Mouse (Mus musculus): ENCODE data around the gene Macrod2.

Gene Macrod2

DNA sequence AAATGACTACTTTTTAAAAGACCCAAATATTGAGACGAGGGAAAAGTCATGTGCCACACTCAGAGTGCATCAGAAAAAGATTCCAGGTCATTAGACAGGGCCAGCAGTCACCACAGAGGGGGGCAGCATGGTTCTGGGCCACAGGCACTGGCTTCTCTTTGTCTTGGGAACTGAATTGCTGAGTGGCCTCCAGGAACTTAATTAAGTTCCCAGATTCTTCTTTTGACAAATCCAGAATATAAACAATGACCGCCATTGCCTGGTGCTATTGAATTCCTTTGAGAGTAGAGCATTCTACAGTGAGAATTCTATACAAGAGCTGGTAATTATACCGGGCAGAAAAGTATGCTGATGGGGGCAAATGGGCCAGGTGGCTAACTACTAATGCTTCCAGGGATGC lies 1560.1 kb downstream of the Macrod2 start:
- DNase-seq (ENCODE audit: low read depth, low spot score): no peak

- no peak for DNase-seq (ENCODE audit: low read depth, low spot score)
Measured at GRCm38 (mm10) chr2:141962868-141963267, 1567.8 kb downstream of the Macrod2 start.

DNA sequence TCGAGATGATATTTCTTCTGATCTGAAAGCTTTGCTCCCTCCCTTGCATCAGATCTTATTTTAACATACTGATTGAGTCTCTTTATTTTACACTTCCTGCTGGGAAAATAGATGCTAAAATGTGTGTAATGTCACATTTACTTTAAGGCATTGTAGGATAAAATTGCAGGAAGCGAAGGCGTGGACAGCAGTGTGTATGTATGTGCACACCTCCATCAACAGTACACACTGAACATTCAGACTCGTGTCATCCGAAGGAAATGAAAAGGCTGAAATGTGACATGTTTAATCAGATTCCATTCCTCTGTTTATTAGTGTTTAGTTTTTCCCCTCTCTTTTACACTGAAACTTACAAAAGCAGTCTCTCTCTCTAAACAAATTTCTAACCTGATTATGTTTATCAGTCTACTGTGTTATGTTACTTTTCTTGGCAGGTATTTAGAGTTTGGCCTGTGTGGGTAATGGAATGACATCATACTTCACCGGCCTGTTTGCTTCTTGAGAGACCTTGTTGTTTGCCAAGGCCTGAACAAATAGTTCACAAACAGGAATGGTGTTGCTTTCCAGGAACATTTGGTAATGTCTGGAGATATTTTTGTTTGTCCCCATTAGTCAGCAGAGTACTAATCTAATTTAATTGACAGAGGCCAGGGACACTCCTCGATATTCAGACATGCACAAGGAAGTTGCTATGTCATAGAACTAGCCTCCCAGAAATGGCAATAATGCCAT lies 1588.7 kb downstream of the Macrod2 start:
- DNase-seq (ENCODE audit: low read depth, low spot score): no peak

DNA sequence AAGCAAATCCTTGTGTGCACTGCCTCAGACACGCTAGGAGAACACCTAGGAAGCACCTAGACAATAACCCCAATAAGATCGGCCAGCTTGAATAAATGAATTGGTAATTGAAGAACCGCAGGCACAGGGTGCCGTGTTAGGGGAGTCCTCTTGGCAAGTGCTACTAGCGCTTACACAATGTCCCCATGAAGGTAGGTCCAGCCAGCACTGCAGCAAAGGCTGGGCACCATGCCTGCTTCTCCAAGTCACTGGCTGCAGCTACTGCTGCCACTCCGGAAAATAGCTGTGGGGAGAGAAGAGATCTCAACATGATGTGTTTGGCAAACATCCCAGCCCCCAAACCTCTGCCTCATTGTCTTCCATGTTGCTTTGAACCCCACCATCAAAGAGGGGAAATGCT lies 1603.8 kb downstream of the Macrod2 start:
- no peak for DNase-seq (ENCODE audit: low read depth, low spot score)

GRCm38 (mm10) chr2:142024534-142025155 lies 1629.5 kb downstream of the Macrod2 start:
- DNase-seq (ENCODE audit: low read depth, low spot score): no peak

- no peak for DNase-seq (ENCODE audit: low read depth, low spot score)
Measured at GRCm38 (mm10) chr2:142026721-142027120, 1631.6 kb downstream of the Macrod2 start.

- no peak for DNase-seq (ENCODE audit: low read depth, low spot score)
Measured at GRCm38 (mm10) chr2:142030756-142031646, 1635.9 kb downstream of the Macrod2 start.

GRCm38 (mm10) chr2:142055576-142055975 lies 1660.5 kb downstream of the Macrod2 start:
- DNase-seq (ENCODE audit: low read depth, low spot score): no peak

- no peak for DNase-seq (ENCODE audit: low read depth, low spot score)
Measured at GRCm38 (mm10) chr2:142057889-142058750, 1663.0 kb downstream of the Macrod2 start.

GRCm38 (mm10) chr2:142058751-142059090 lies 1663.6 kb downstream of the Macrod2 start:
- DNase-seq (ENCODE audit: low read depth, low spot score): no peak

GRCm38 (mm10) chr2:142108947-142109346 lies 1713.8 kb downstream of the Macrod2 start:
- DNase-seq (ENCODE audit: low read depth, low spot score): no peak

DNA sequence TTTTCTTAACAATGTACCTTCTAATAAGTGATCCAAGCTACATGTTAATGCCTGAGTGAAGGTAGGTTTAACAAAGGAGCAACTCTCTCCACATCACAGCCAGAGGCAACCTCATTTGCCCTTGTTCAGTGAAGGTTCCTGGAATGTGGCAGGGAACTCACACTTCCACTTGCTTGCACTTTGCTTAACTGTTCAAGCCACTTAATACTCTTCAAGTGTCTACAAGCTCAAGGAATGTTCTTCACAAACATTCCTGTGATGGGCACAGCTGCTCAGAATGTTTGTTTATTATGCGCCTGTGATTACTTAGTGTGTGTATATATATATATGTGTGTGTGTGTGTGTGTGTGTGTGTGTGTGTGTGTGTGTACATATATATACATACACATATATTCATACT lies 1721.5 kb downstream of the Macrod2 start:
- DNase-seq (ENCODE audit: low read depth, low spot score): no peak

GRCm38 (mm10) chr2:142128109-142128508 lies 1733.0 kb downstream of the Macrod2 start:
- DNase-seq (ENCODE audit: low read depth, low spot score): no peak

DNA sequence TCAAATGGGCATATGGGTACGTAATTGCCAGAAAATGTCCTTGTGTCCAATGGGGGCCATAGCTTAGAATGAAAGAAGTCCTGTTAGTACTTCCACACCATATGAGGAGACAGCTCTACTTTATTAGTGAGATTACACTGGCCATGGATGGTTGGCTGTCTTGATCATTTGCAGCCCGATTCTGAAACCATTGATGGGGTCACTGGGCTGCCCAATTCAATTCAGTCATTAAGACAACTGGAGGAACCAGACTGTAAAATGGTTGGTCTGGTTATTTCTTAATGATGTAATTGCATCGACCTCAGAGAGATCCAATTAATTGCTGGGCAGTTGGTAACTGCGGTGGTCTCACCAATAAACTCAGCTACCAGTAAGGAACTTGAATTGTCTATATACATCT lies 1734.1 kb downstream of the Macrod2 start:
- DNase-seq (ENCODE audit: low read depth, low spot score): no peak

GRCm38 (mm10) chr2:142149310-142149709 lies 1754.2 kb downstream of the Macrod2 start:
- no peak for DNase-seq (ENCODE audit: low read depth, low spot score)

DNA sequence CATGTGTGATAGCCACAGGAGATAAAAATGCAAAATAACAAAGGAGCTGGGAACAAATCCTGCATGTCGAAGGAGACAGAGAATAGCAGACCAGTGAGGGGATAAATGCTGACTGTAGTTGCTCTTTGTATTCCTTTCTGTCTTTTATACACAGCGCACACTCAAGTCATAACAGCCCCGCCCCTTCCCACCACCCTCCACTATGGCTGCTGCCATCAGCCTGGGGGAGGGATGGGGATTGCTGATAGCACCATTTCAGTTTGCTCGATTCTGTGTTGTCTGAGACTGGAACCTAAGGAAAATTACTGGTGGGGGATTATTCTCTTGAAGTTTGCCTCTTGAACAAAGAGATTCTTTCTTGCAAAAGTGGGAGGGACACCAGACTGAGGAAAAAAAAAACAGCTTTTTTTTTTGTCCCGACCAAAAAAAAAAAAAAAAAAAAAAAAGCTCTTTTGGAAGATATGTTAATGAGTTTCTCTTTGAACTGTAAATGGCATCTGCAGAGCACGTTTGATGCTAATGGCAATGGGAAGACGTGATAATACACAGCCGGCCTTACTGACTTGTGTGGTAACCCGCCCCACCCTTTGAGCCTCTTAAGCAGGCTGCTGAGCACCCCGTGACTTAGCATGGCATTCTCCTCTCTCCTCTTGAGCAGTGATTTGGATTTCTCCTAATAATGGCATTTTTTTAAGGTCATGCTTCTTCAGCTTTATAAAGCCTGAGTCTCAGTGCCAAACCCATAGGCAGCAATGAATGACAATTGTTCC lies 1768.6 kb downstream of the Macrod2 start:
- DNase-seq (ENCODE audit: low read depth, low spot score): no peak

- DNase-seq (ENCODE audit: low read depth, low spot score): no peak
Measured at GRCm38 (mm10) chr2:142169649-142170048, 1774.5 kb downstream of the Macrod2 start.

DNA sequence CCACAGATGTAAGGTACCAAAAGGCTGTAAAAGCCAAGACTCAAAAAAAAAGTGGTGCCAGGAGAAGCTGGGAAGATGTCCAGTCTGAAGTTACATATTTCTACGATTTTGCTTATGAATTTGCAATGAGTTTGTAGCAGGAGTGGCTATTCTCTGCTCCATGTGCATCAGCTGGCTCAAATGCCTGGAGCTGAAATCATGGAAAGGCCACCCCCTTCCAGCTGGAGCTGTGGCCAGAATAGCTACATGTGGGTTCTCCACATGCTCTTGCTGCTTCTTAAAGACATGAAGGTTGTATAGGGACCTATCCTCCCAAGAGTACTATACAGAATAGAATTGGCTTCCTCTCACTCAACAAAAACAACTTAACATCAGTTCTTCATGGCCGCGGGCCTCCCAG lies 1777.6 kb downstream of the Macrod2 start:
- no peak for DNase-seq (ENCODE audit: low read depth, low spot score)

DNA sequence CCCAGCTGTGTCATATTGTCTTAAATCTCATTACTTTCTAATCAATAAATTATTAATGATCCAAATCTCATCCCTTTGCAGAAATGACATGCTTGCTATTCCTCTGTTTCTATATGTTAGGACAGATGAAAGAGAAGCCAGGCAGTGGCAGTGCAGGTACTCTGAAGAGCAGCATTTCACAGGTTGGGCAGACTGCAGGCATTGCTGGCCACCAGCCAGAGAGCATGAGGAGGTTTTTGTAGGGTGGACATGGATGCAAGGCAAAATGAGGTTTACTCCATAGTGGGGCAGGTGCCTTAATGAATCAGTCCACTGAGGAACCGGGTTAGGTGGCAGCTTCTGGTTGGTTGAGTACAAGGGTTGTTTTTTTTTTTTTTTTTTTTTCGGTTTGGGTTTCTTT lies 1778.9 kb downstream of the Macrod2 start:
- no peak for DNase-seq (ENCODE audit: low read depth, low spot score)

DNA sequence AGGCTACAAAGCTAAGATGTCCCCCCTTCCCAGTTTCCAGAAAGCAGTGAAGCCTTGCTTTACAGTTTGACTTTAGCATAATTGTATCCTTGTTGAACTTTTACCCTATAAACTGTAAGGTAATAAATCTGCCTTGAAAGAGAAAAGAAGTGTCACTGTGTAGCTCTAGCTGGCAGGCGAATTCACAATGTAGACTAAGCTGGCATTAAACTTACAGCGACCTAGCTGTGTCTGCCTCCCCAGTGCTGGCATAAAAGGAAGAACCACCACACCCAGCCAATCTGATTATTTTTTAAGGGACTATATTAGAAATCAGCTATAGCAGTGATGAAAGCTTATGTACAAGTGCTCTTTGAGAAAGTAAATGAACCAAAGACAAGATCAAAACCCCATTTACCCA lies 1791.8 kb downstream of the Macrod2 start:
- no peak for DNase-seq (ENCODE audit: low read depth, low spot score)

DNA sequence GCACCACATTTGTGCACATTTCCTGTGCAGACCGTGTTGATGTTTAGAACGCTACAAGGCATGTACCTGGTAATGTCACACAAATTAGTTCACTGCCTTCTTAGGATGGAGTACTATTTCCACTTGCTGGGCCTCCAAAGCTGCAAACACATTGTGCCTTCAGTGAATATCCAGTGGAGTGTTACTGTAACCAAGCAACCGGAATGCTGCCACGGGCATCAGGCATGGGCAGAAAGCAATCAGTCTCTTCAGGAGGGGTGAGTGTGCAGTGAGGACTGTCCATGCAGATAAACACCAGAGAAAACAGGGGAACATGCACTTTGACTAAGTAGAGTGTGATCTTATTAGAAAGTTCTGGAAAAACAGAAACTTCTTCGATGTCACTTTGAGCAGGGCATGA lies 1792.3 kb downstream of the Macrod2 start:
- DNase-seq (ENCODE audit: low read depth, low spot score): no peak

Data from c-Kit-negative CD71-positive TER-119-positive erythroid progenitor cells, embryonic 14.5 days (primary cell).